Mouse (Mus musculus): Measurements from ENCODE around the gene Slc22a5. TPM values are rescaled to one million over a fixed set of nuclear protein-coding genes. Genes with fewer than 3 reads are reported as not detected.
"Not testable (repeated sequence)": the region's sequence is repeated elsewhere in the genome, so short reads cannot be mapped to it uniquely, and the experiment has no call there.

Slc22a5 gene
- polyA plus RNA-seq, 1 experiment from 2014 or later = 11.1 TPM

GRCm38 (mm10) chr11:53892716-53893416 lies 1.4 kb upstream of the Slc22a5 start:
- WGBS = 44% methylated on average over 9 of the region's 9 CpGs
- Histone ChIP-seq H3K9ac (ENCODE audit: low read length) (no peak overlapping the region), H3K4me2 (ENCODE audit: low read length) (no peak overlapping the region), H3K27me3 (replicated peaks; ENCODE audit: control insufficient read depth, insufficient read depth, low read length) (no peaks in the 10 kb centered on the region), H3K27ac (ENCODE audit: low read depth, low read length) (no peak overlapping the region), H3K4me1 (ENCODE audit: control insufficient read depth, insufficient read depth, low read length) (peaks cover 8% of the 10 kb centered on the region; the same call in 1 of the 2 replicates), H3K36me3 (ENCODE audit: control insufficient read depth, insufficient read depth, low read length) (no peaks in the 10 kb centered on the region), H3K4me3 (ENCODE audit: low read depth, low read length) (no peak overlapping the region), H3K9me3 (replicated peaks; ENCODE audit: control insufficient read depth, low read length) (no peaks in the 10 kb centered on the region)
- DNase-seq (ENCODE audit: low spot score) (peak; percentile 3), ATAC-seq (no peak)

- peaks cover 8% of the 10 kb centered on the region; the same call in 1 of the 2 replicates for H3K4me1 ChIP-seq (ENCODE audit: control insufficient read depth, insufficient read depth, low read length)
- 3% methylated on average over 33 of the region's 33 CpGs for WGBS
- H3K27me3 ChIP-seq (replicated peaks; ENCODE audit: control insufficient read depth, insufficient read depth, low read length) = no peaks in the 10 kb centered on the region
- H3K27ac ChIP-seq (ENCODE audit: low read depth, low read length) = no peak overlapping the region
- H3K9ac ChIP-seq (ENCODE audit: low read length) = peak overlapping the region; percentile 66
- no peaks in the 10 kb centered on the region for H3K9me3 ChIP-seq (replicated peaks; ENCODE audit: control insufficient read depth, low read length)
- ATAC-seq (no peak; the same call in 1 of the 2 replicates), DNase-seq (ENCODE audit: low spot score) (peak; percentile 1)
- H3K4me3 ChIP-seq (ENCODE audit: low read depth, low read length) = peak overlapping the region; percentile 53
- H3K36me3 ChIP-seq (ENCODE audit: control insufficient read depth, insufficient read depth, low read length) = no peaks in the 10 kb centered on the region
- H3K4me2 ChIP-seq (ENCODE audit: low read length) = peak overlapping the region; percentile 65
These were observed 455 bp downstream of the Slc22a5 start for GRCm38 (mm10) chr11:53890906-53891504.

GRCm38 (mm10) chr11:53890225-53890624 lies 1.2 kb downstream of the Slc22a5 start:
- no peak overlapping the region for H3K27ac ChIP-seq (ENCODE audit: low read depth, low read length)
- no peak for ATAC-seq
- no peak for DNase-seq (ENCODE audit: low spot score)
- 93% methylated on average over 2 of the region's 2 CpGs for WGBS
- no peak overlapping the region for H3K4me3 ChIP-seq (ENCODE audit: low read depth, low read length)
- H3K9ac ChIP-seq (ENCODE audit: low read length) = no peak overlapping the region
- no peaks in the 10 kb centered on the region for H3K9me3 ChIP-seq (replicated peaks; ENCODE audit: control insufficient read depth, low read length)
- no peaks in the 10 kb centered on the region for H3K27me3 ChIP-seq (replicated peaks; ENCODE audit: control insufficient read depth, insufficient read depth, low read length)
- peaks cover 8% of the 10 kb centered on the region; the same call in 1 of the 2 replicates for H3K4me1 ChIP-seq (ENCODE audit: control insufficient read depth, insufficient read depth, low read length)
- H3K4me2 ChIP-seq (ENCODE audit: low read length) = no peak overlapping the region
- H3K36me3 ChIP-seq (ENCODE audit: control insufficient read depth, insufficient read depth, low read length) = no peaks in the 10 kb centered on the region

GRCm38 (mm10) chr11:53889091-53889645 lies 2.3 kb downstream of the Slc22a5 start:
- no peak for ATAC-seq
- 70% methylated on average over 4 of the region's 4 CpGs for WGBS
- no peak overlapping the region for H3K27ac ChIP-seq (ENCODE audit: low read depth, low read length)

GRCm38 (mm10) chr11:53888242-53888641 lies 3.2 kb downstream of the Slc22a5 start:
- no peak overlapping the region for H3K9ac ChIP-seq (ENCODE audit: low read length)
- no peak overlapping the region for H3K27ac ChIP-seq (ENCODE audit: low read depth, low read length)
- H3K9me3 ChIP-seq (replicated peaks; ENCODE audit: control insufficient read depth, low read length) = no peaks in the 10 kb centered on the region
- H3K4me3 ChIP-seq (ENCODE audit: low read depth, low read length) = no peak overlapping the region
- H3K36me3 ChIP-seq (ENCODE audit: control insufficient read depth, insufficient read depth, low read length) = no peaks in the 10 kb centered on the region
- ATAC-seq (no peak), DNase-seq (ENCODE audit: low spot score) (no peak)
- H3K27me3 ChIP-seq (replicated peaks; ENCODE audit: control insufficient read depth, insufficient read depth, low read length) = no peaks in the 10 kb centered on the region
- H3K4me1 ChIP-seq (ENCODE audit: control insufficient read depth, insufficient read depth, low read length) = peaks cover 8% of the 10 kb centered on the region; the same call in 1 of the 2 replicates
- WGBS = 88% methylated on average over 4 of the region's 4 CpGs
- H3K4me2 ChIP-seq (ENCODE audit: low read length) = no peak overlapping the region

More at GRCm38 (mm10) chr11:53889091-53889645, 2.3 kb downstream of the Slc22a5 start:
- H3K27me3 ChIP-seq (replicated peaks; ENCODE audit: control insufficient read depth, insufficient read depth, low read length) = no peaks in the 10 kb centered on the region
- H3K4me2 ChIP-seq (ENCODE audit: low read length) = no peak overlapping the region
- no peak overlapping the region for H3K9ac ChIP-seq (ENCODE audit: low read length)
- DNase-seq (ENCODE audit: low spot score) = no peak
- no peaks in the 10 kb centered on the region for H3K9me3 ChIP-seq (replicated peaks; ENCODE audit: control insufficient read depth, low read length)
- no peak overlapping the region for H3K4me3 ChIP-seq (ENCODE audit: low read depth, low read length)
- peaks cover 8% of the 10 kb centered on the region; the same call in 1 of the 2 replicates for H3K4me1 ChIP-seq (ENCODE audit: control insufficient read depth, insufficient read depth, low read length)
- H3K36me3 ChIP-seq (ENCODE audit: control insufficient read depth, insufficient read depth, low read length) = no peaks in the 10 kb centered on the region

- no peak overlapping the region for H3K4me3 ChIP-seq (ENCODE audit: low read depth, low read length)
- H3K27ac ChIP-seq (ENCODE audit: low read depth, low read length) = no peak overlapping the region
- H3K4me2 ChIP-seq (ENCODE audit: low read length) = no peak overlapping the region
- 81% methylated on average over 2 of the region's 2 CpGs for WGBS
- ATAC-seq (no peak), DNase-seq (ENCODE audit: low spot score) (no peak)
- H3K9ac ChIP-seq (ENCODE audit: low read length) = no peak overlapping the region
- no peaks in the 10 kb centered on the region for H3K4me1 ChIP-seq (ENCODE audit: control insufficient read depth, insufficient read depth, low read length)
- H3K27me3 ChIP-seq (replicated peaks; ENCODE audit: control insufficient read depth, insufficient read depth, low read length) = no peaks in the 10 kb centered on the region
- no peaks in the 10 kb centered on the region for H3K36me3 ChIP-seq (ENCODE audit: control insufficient read depth, insufficient read depth, low read length)
- no peaks in the 10 kb centered on the region for H3K9me3 ChIP-seq (replicated peaks; ENCODE audit: control insufficient read depth, low read length)
These were observed 8.2 kb downstream of the Slc22a5 start for GRCm38 (mm10) chr11:53883287-53883686.

GRCm38 (mm10) chr11:53878096-53878495 lies 13.4 kb downstream of the Slc22a5 start:
- H3K27me3 ChIP-seq (replicated peaks; ENCODE audit: control insufficient read depth, insufficient read depth, low read length); H3K9ac ChIP-seq (ENCODE audit: low read length); H3K4me2 ChIP-seq (ENCODE audit: low read length); H3K9me3 ChIP-seq (replicated peaks; ENCODE audit: control insufficient read depth, low read length); DNase-seq (ENCODE audit: low spot score); H3K4me1 ChIP-seq (ENCODE audit: control insufficient read depth, insufficient read depth, low read length); H3K4me3 ChIP-seq (ENCODE audit: low read depth, low read length); H3K27ac ChIP-seq (ENCODE audit: low read depth, low read length); ATAC-seq; H3K36me3 ChIP-seq (ENCODE audit: control insufficient read depth, insufficient read depth, low read length): not testable (repeated sequence)
- WGBS = 81% methylated on average over 5 of the region's 5 CpGs

- H3K9me3 ChIP-seq (replicated peaks; ENCODE audit: control insufficient read depth, low read length) = no peaks in the 10 kb centered on the region
- WGBS = 87% methylated on average over 4 of the region's 4 CpGs
- H3K36me3 ChIP-seq (ENCODE audit: control insufficient read depth, insufficient read depth, low read length) = no peaks in the 10 kb centered on the region
- DNase-seq (ENCODE audit: low spot score) (no peak), ATAC-seq (no peak)
- H3K4me3 ChIP-seq (ENCODE audit: low read depth, low read length) = no peak overlapping the region
- no peak overlapping the region for H3K9ac ChIP-seq (ENCODE audit: low read length)
- H3K27me3 ChIP-seq (replicated peaks; ENCODE audit: control insufficient read depth, insufficient read depth, low read length) = no peaks in the 10 kb centered on the region
- H3K4me2 ChIP-seq (ENCODE audit: low read length) = no peak overlapping the region
- no peak overlapping the region for H3K27ac ChIP-seq (ENCODE audit: low read depth, low read length)
- no peaks in the 10 kb centered on the region for H3K4me1 ChIP-seq (ENCODE audit: control insufficient read depth, insufficient read depth, low read length)
These were observed 15.0 kb downstream of the Slc22a5 start for GRCm38 (mm10) chr11:53876488-53876887.

GRCm38 (mm10) chr11:53874706-53875105 lies 16.8 kb downstream of the Slc22a5 start:
- ATAC-seq (no peak), DNase-seq (ENCODE audit: low spot score) (no peak)
- no peaks in the 10 kb centered on the region for H3K27me3 ChIP-seq (replicated peaks; ENCODE audit: control insufficient read depth, insufficient read depth, low read length)
- no peak overlapping the region for H3K27ac ChIP-seq (ENCODE audit: low read depth, low read length)
- H3K9me3 ChIP-seq (replicated peaks; ENCODE audit: control insufficient read depth, low read length) = no peaks in the 10 kb centered on the region
- no peak overlapping the region for H3K4me3 ChIP-seq (ENCODE audit: low read depth, low read length)
- H3K9ac ChIP-seq (ENCODE audit: low read length) = no peak overlapping the region
- 73% methylated on average over 4 of the region's 4 CpGs for WGBS
- no peaks in the 10 kb centered on the region for H3K36me3 ChIP-seq (ENCODE audit: control insufficient read depth, insufficient read depth, low read length)
- no peaks in the 10 kb centered on the region for H3K4me1 ChIP-seq (ENCODE audit: control insufficient read depth, insufficient read depth, low read length)
- no peak overlapping the region for H3K4me2 ChIP-seq (ENCODE audit: low read length)
